Mouse (Mus musculus): ENCODE data around the gene Plppr3. TPM values are rescaled to one million over a fixed set of nuclear protein-coding genes. Genes with fewer than 3 reads are reported as not detected.

Gene Plppr3
- total and polyA plus RNA-seq, 3 experiments: 0.85 to 6.2 TPM; not detected in 1

DNA sequence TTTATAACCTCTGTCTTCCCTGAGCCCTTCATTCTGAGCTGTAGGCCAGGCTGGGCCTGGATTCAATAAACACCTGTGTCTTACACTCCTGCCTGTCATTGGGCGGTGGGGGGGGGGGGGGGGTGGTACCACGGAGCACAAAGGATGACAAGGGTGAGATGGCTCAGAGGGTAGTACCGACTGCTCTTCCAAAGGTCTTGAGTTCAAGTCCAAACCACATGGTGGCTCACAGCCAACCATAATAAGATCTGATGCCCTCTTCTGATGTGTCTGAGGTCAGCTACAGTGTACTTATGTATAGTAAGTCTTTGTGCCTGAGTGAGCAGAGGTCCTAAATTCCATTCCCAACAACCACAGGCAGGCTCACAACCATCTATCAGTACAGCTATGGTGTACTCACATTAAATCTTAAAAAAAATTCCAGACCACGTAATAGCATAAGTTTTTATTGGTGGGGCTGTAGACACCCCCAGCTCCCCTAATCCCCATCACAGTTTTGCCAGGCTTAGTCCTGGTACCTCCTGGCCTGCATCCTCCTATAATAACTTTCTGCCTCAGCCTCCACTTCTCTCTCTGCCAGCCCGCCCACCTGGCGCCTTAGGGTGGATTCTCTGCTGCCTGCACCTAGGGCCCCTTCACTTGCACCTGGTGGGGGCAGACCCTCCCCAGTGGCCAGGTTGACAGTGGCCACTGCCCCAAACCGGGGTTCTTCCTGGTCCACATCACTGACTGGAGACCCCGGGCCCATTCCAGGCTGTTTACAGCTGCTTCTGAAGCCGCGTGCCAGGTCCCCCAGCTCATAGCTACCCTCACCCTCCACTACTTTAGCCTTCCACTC lies 9.9 kb downstream of the Plppr3 start:
- peak; percentile 68 for DNase-seq (ENCODE audit: low read depth, low spot score)
- Histone ChIP-seq H3K9me3 (replicated peaks; ENCODE audit: insufficient read depth, low read length) (no peaks in the 10 kb centered on the region), H3K9ac (ENCODE audit: control insufficient read depth, low read depth, low read length, poor library complexity, severe bottlenecking) (no peak overlapping the region), H3K4me3 (ENCODE audit: control insufficient read depth in 1 of 2, insufficient read depth in 1 of 2, low read depth in 2 of 2, low read length in 2 of 2) (no peak overlapping the region), H3K4me1 (ENCODE audit: control insufficient read depth in 1 of 2, insufficient read depth in 2 of 2, low read length in 2 of 2) (no peaks in the 10 kb centered on the region), H3K27me3 (ENCODE audit: control insufficient read depth in 1 of 2, insufficient read depth in 2 of 2, low read length in 2 of 2) (no peaks in the 10 kb centered on the region), H3K36me3 (ENCODE audit: control insufficient read depth in 1 of 2, insufficient read depth in 2 of 2, low read length in 2 of 2) (peaks cover 0 to 16% of the 10 kb centered on the region in 2 experiments; a peak in 2 of 4 replicates), H3K79me2 (ENCODE audit: control insufficient read depth, insufficient read depth, low read length, poor library complexity) (peaks cover 5% of the 10 kb centered on the region; the same call in 1 of the 2 replicates), H3K27ac (ENCODE audit: control insufficient read depth, low read depth, low read length) (no peak overlapping the region)
- TF ChIP-seq ZNF384 (IDR thresholded peaks at IDR 0.05; ENCODE audit: low read depth, low read length) (no peak), POLR2A (IDR thresholded peaks at IDR 0.05; ENCODE audit: control insufficient read depth in 1 of 2, insufficient read depth in 1 of 2, low read depth in 1 of 2, low read length in 2 of 2, poor library complexity in 1 of 2) (peak in 1 of 2 experiments; percentile 69; a peak in 1 of 4 replicates), USF1 (IDR thresholded peaks at IDR 0.05; ENCODE audit: low read depth, low read length) (no peak), MXI1 (IDR thresholded peaks at IDR 0.05; ENCODE audit: low read depth, low read length) (0 out of 2 replicates have a peak, but pooled peaks have one; percentile 16), MAX (IDR thresholded peaks at IDR 0.05; ENCODE audit: low read length) (no peak), HCFC1 (IDR thresholded peaks at IDR 0.05; ENCODE audit: low read depth, low read length) (no peak), UBTF (IDR thresholded peaks at IDR 0.05; ENCODE audit: borderline replicate concordance, insufficient read depth, low read depth, low read length) (no peak), SIN3A (IDR thresholded peaks at IDR 0.05; ENCODE audit: low read length) (no peak), SMC3 (IDR thresholded peaks at IDR 0.05; ENCODE audit: low read depth, low read length) (peak; percentile 9; the same call in 1 of the 2 replicates), CHD2 (IDR thresholded peaks at IDR 0.05; ENCODE audit: low read length) (0 out of 2 replicates have a peak, but pooled peaks have one; percentile 8), EP300 (IDR thresholded peaks at IDR 0.05; ENCODE audit: low read depth in 1 of 2, low read length in 2 of 2) (no peak), ZMIZ1 (IDR thresholded peaks at IDR 0.05; ENCODE audit: low read depth, low read length) (peak; percentile 67; the same call in 1 of the 2 replicates)

DNA sequence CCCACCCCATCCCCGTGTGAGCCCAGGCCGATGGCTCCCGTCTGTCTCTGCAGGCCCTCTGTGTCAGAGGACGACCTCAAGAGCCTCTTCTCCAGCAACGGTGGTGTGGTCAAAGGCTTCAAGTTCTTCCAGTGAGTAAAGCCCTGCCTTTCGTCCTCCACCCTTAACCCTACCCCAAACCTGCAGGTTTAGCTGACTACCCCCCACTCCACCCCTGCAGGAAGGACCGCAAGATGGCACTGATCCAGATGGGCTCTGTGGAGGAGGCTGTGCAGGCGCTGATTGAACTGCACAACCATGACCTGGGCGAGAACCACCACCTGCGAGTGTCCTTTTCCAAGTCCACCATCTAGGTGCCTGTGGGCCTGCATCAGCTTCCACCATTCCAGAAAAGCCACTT lies 11.5 kb downstream of the Plppr3 start:
- Histone ChIP-seq H3K9me3 (replicated peaks; ENCODE audit: insufficient read depth, low read length) (no peaks in the 10 kb centered on the region), H3K36me3 (ENCODE audit: control insufficient read depth in 1 of 2, insufficient read depth in 2 of 2, low read length in 2 of 2) (peaks cover 5 to 16% of the 10 kb centered on the region in 2 experiments), H3K4me3 (ENCODE audit: control insufficient read depth in 1 of 2, insufficient read depth in 1 of 2, low read depth in 2 of 2, low read length in 2 of 2) (no peak overlapping the region), H3K9ac (ENCODE audit: control insufficient read depth, low read depth, low read length, poor library complexity, severe bottlenecking) (no peak overlapping the region), H3K27me3 (ENCODE audit: control insufficient read depth in 1 of 2, insufficient read depth in 2 of 2, low read length in 2 of 2) (no peaks in the 10 kb centered on the region), H3K79me2 (ENCODE audit: control insufficient read depth, insufficient read depth, low read length, poor library complexity) (peaks cover 22% of the 10 kb centered on the region), H3K27ac (ENCODE audit: control insufficient read depth, low read depth, low read length) (no peak overlapping the region), H3K4me1 (ENCODE audit: control insufficient read depth in 1 of 2, insufficient read depth in 2 of 2, low read length in 2 of 2) (peaks cover 0 to 4% of the 10 kb centered on the region in 2 experiments; a peak in 1 of 4 replicates)
- TF ChIP-seq ZMIZ1 (IDR thresholded peaks at IDR 0.05; ENCODE audit: low read depth, low read length) (no peak), CTCF (IDR thresholded peaks at IDR 0.05 in 2 of 3, conservative IDR thresholded peaks at IDR 0.05 in 1 of 3; ENCODE audit: control insufficient read depth in 1 of 3, insufficient read depth in 1 of 3, low read depth in 2 of 3, low read length in 3 of 3, poor library complexity in 1 of 3, severe bottlenecking in 1 of 3) (no peak), EP300 (IDR thresholded peaks at IDR 0.05; ENCODE audit: low read depth in 1 of 2, low read length in 2 of 2) (no peak), NELFE (IDR thresholded peaks at IDR 0.05; ENCODE audit: low read depth, low read length) (no peak), USF2 (IDR thresholded peaks at IDR 0.05; ENCODE audit: borderline replicate concordance in 1 of 2, insufficient read depth in 1 of 2, low read depth in 1 of 2, low read length in 2 of 2) (no peak), UBTF (IDR thresholded peaks at IDR 0.05; ENCODE audit: borderline replicate concordance, insufficient read depth, low read depth, low read length) (no peak), HCFC1 (IDR thresholded peaks at IDR 0.05; ENCODE audit: low read depth, low read length) (no peak), TBP (IDR thresholded peaks at IDR 0.05; ENCODE audit: low read depth, low read length) (no peak), RCOR1 (IDR thresholded peaks at IDR 0.05; ENCODE audit: low read depth, low read length) (no peak), POLR2AphosphoS5 (IDR thresholded peaks at IDR 0.05; ENCODE audit: borderline replicate concordance, low read depth, low read length) (no peak), GABPA (IDR thresholded peaks at IDR 0.05; ENCODE audit: low read depth, low read length) (no peak), ELF1 (IDR thresholded peaks at IDR 0.05; ENCODE audit: low read depth, low read length) (no peak), MAX (IDR thresholded peaks at IDR 0.05; ENCODE audit: low read length) (no peak)
- DNase-seq (ENCODE audit: low read depth, low spot score): no peak

All from MEL (cell line).